Mouse (Mus musculus): ENCODE measurements around the gene Retreg3. TPM values are rescaled to one million over a fixed set of nuclear protein-coding genes. Genes with fewer than 3 reads are reported as not detected.

The Retreg3 gene
- total and polyA plus RNA-seq, 2 experiments, result 46.3 to 61.2 TPM

- Histone ChIP-seq H3K27ac (replicated peaks; ENCODE audit: insufficient read depth, low read depth, low read length) (no peak overlapping the region), H3K9ac (ENCODE audit: low read depth, low read length) (0 out of 2 replicates have a peak overlapping the region, but pooled peaks have one; percentile 3)
Observed at GRCm38 (mm10) chr11:101143338-101144225, 23.9 kb upstream of the Retreg3 start.

GRCm38 (mm10) chr11:101142215-101142967 lies 22.7 kb upstream of the Retreg3 start:
- Histone ChIP-seq H3K4me3 (ENCODE audit: insufficient read depth, low read depth, low read length) (no peak overlapping the region), H3K27ac (replicated peaks; ENCODE audit: insufficient read depth, low read depth, low read length) (no peak overlapping the region), H3K36me3 (ENCODE audit: control insufficient read depth, insufficient read depth, low read length) (no peaks in the 10 kb centered on the region), H3K79me2 (ENCODE audit: control insufficient read depth, insufficient read depth, low read length) (no peaks in the 10 kb centered on the region), H3K9ac (ENCODE audit: low read depth, low read length) (no peak overlapping the region), H3K27me3 (ENCODE audit: control insufficient read depth, insufficient read depth, low read length) (no peaks in the 10 kb centered on the region), H3K4me1 (ENCODE audit: control insufficient read depth, insufficient read depth, low read length) (peaks cover 8% of the 10 kb centered on the region; the same call in 1 of the 2 replicates)
- DNase-seq (ENCODE audit: extremely low read depth, low read depth, low spot score), result no peak
- TF ChIP-seq CTCF (IDR thresholded peaks at IDR 0.05; ENCODE audit: low read depth, low read length) (no peak), POLR2A (IDR thresholded peaks at IDR 0.05; ENCODE audit: extremely low read depth, insufficient read depth, low read length) (no peak)
- WGBS, result 91% methylated on average over 10 of the region's 10 CpGs

More at GRCm38 (mm10) chr11:101143338-101144225, 23.9 kb upstream of the Retreg3 start:
- no peak for TF ChIP-seq CTCF (IDR thresholded peaks at IDR 0.05; ENCODE audit: low read depth, low read length)
- TF ChIP-seq POLR2A (IDR thresholded peaks at IDR 0.05; ENCODE audit: extremely low read depth, insufficient read depth, low read length), result no peak
- H3K79me2 ChIP-seq (ENCODE audit: control insufficient read depth, insufficient read depth, low read length), result no peaks in the 10 kb centered on the region
- H3K4me3 ChIP-seq (ENCODE audit: insufficient read depth, low read depth, low read length), result no peak overlapping the region
- no peaks in the 10 kb centered on the region for H3K27me3 ChIP-seq (ENCODE audit: control insufficient read depth, insufficient read depth, low read length)
- DNase-seq (ENCODE audit: extremely low read depth, low read depth, low spot score), result no peak
- 40% methylated on average over 19 of the region's 19 CpGs for WGBS
- no peaks in the 10 kb centered on the region for H3K36me3 ChIP-seq (ENCODE audit: control insufficient read depth, insufficient read depth, low read length)
- H3K4me1 ChIP-seq (ENCODE audit: control insufficient read depth, insufficient read depth, low read length), result peaks cover 8% of the 10 kb centered on the region; the same call in 1 of the 2 replicates

- H3K4me1 ChIP-seq (ENCODE audit: control insufficient read depth, insufficient read depth, low read length), result peaks cover 8% of the 10 kb centered on the region; the same call in 1 of the 2 replicates
- no peaks in the 10 kb centered on the region for H3K36me3 ChIP-seq (ENCODE audit: control insufficient read depth, insufficient read depth, low read length)
- no peak overlapping the region for H3K4me3 ChIP-seq (ENCODE audit: insufficient read depth, low read depth, low read length)
- H3K27ac ChIP-seq (replicated peaks; ENCODE audit: insufficient read depth, low read depth, low read length), result no peak overlapping the region
- H3K27me3 ChIP-seq (ENCODE audit: control insufficient read depth, insufficient read depth, low read length), result no peaks in the 10 kb centered on the region
- no peak for DNase-seq (ENCODE audit: extremely low read depth, low read depth, low spot score)
- no peaks in the 10 kb centered on the region for H3K79me2 ChIP-seq (ENCODE audit: control insufficient read depth, insufficient read depth, low read length)
- H3K9ac ChIP-seq (ENCODE audit: low read depth, low read length), result no peak overlapping the region
- TF ChIP-seq CTCF (IDR thresholded peaks at IDR 0.05; ENCODE audit: low read depth, low read length) (no peak), POLR2A (IDR thresholded peaks at IDR 0.05; ENCODE audit: extremely low read depth, insufficient read depth, low read length) (no peak)
- 84% methylated on average over 8 of the region's 8 CpGs for WGBS
Observed at GRCm38 (mm10) chr11:101141088-101141487, 21.4 kb upstream of the Retreg3 start.

- Histone ChIP-seq H3K79me2 (ENCODE audit: control insufficient read depth, insufficient read depth, low read length) (no peaks in the 10 kb centered on the region), H3K4me3 (ENCODE audit: insufficient read depth, low read depth, low read length) (peak overlapping the region; percentile 45), H3K27ac (replicated peaks; ENCODE audit: insufficient read depth, low read depth, low read length) (no peak overlapping the region), H3K36me3 (ENCODE audit: control insufficient read depth, insufficient read depth, low read length) (no peaks in the 10 kb centered on the region), H3K4me1 (ENCODE audit: control insufficient read depth, insufficient read depth, low read length) (peaks cover 8% of the 10 kb centered on the region; the same call in 1 of the 2 replicates), H3K27me3 (ENCODE audit: control insufficient read depth, insufficient read depth, low read length) (no peaks in the 10 kb centered on the region), H3K9ac (ENCODE audit: low read depth, low read length) (peak overlapping the region; percentile 81)
- no peak for DNase-seq (ENCODE audit: extremely low read depth, low read depth, low spot score)
- WGBS, result 24% methylated on average over 27 of the region's 27 CpGs
- TF ChIP-seq POLR2A (IDR thresholded peaks at IDR 0.05; ENCODE audit: extremely low read depth, insufficient read depth, low read length), result no peak
- TF ChIP-seq CTCF (IDR thresholded peaks at IDR 0.05; ENCODE audit: low read depth, low read length), result no peak
Observed at GRCm38 (mm10) chr11:101140164-101140819, 20.6 kb upstream of the Retreg3 start.

GRCm38 (mm10) chr11:101138536-101139181 lies 19.0 kb upstream of the Retreg3 start:
- TF ChIP-seq CTCF (IDR thresholded peaks at IDR 0.05; ENCODE audit: low read depth, low read length) (no peak), POLR2A (IDR thresholded peaks at IDR 0.05; ENCODE audit: extremely low read depth, insufficient read depth, low read length) (no peak)
- WGBS, result 45% methylated on average over 15 of the region's 15 CpGs
- peaks cover 15% of the 10 kb centered on the region for H3K4me1 ChIP-seq (ENCODE audit: control insufficient read depth, insufficient read depth, low read length)
- H3K27me3 ChIP-seq (ENCODE audit: control insufficient read depth, insufficient read depth, low read length), result no peaks in the 10 kb centered on the region
- no peak for DNase-seq (ENCODE audit: extremely low read depth, low read depth, low spot score)
- no peaks in the 10 kb centered on the region for H3K36me3 ChIP-seq (ENCODE audit: control insufficient read depth, insufficient read depth, low read length)
- H3K27ac ChIP-seq (replicated peaks; ENCODE audit: insufficient read depth, low read depth, low read length), result no peak overlapping the region
- H3K79me2 ChIP-seq (ENCODE audit: control insufficient read depth, insufficient read depth, low read length), result no peaks in the 10 kb centered on the region
- H3K4me3 ChIP-seq (ENCODE audit: insufficient read depth, low read depth, low read length), result no peak overlapping the region
- H3K9ac ChIP-seq (ENCODE audit: low read depth, low read length), result no peak overlapping the region
